Mouse (Mus musculus) embryonic facial prominence, embryonic 10.5 days (tissue): ENCODE data around the gene Tor1a. TPM values are rescaled to one million over a fixed set of nuclear protein-coding genes. Genes with fewer than 3 reads are reported as not detected.
"Not testable (repeated sequence)": the region's sequence is repeated elsewhere in the genome, so short reads cannot be mapped to it uniquely, and the experiment has no call there.

Experiments
- DNase-seq: peaks from one replicate; pipeline ENCODE4 v3.0.0-alpha.2; 2017; ENCODE audit warnings: low spot score
- H3K27ac ChIP-seq: fragments of 300-500 bp; sonication (generic); replicated peaks from 2 replicates; pipeline ENCODE4 v1.5.1; 2016; ENCODE audit warnings: mild to moderate bottlenecking
- H3K27me3 ChIP-seq: fragments of 300-500 bp; sonication (generic); replicated peaks from 2 replicates; pipeline ENCODE4 v1.6.1; 2016; ENCODE audit warnings: low read depth, mild to moderate bottlenecking; ENCODE audit not compliant: poor library complexity, severe bottlenecking
- H3K36me3 ChIP-seq: fragments of 300-500 bp; sonication (generic); replicated peaks from 2 replicates; pipeline ENCODE4 v1.6.1; 2016; ENCODE audit warnings: mild to moderate bottlenecking, moderate library complexity
- H3K4me1 ChIP-seq: fragments of 300-500 bp; sonication (generic); 2 replicates; pipeline ENCODE4 v1.6.1; 2016
- H3K4me3 ChIP-seq: fragments of 300-500 bp; sonication (generic); 2 replicates; pipeline ENCODE4 v1.5.1; 2016; ENCODE audit warnings: mild to moderate bottlenecking, moderate library complexity
- H3K9me3 ChIP-seq: fragments of 300-500 bp; sonication (generic); 2 replicates; pipeline ENCODE4 v1.6.1; 2016; ENCODE audit warnings: mild to moderate bottlenecking
- WGBS: fragments of 180-500 bp; shearing (Covaris S2); methylation state at CpG from one replicate; pipeline ENCODE4 v1.1.7; 2016; 5-methylcytosine and 5-hydroxymethylcytosine counted together
- polyA plus RNA-seq: library from polyadenylated mRNA; unstranded; fragments of >200 nt; fragmentation: Nextera tagmentation; extraction: Ambion mirVana; gene quantifications from 2 replicates; pipeline ENCODE4 v1.2.1, GENCODE M21; 2016

The Tor1a gene
- polyA plus RNA-seq, 1 experiment from 2014 or later, result 81.6 TPM

- H3K9me3 ChIP-seq, H3K36me3 ChIP-seq, H3K4me1 ChIP-seq, H3K27me3 ChIP-seq, DNase-seq, H3K27ac ChIP-seq, H3K4me3 ChIP-seq: not testable (repeated sequence)
- 58% methylated on average over 7 of the region's 7 CpGs for WGBS
Observed at GRCm38 (mm10) chr2:30942116-30942515, 25.6 kb downstream of the Tor1a start.

GRCm38 (mm10) chr2:30941586-30941985, 26.1 kb downstream of the Tor1a start:
- H3K27me3 ChIP-seq, result no peaks in the 10 kb centered on the region
- WGBS, result 87% methylated on average over 5 of the region's 5 CpGs
- H3K4me3 ChIP-seq, result no peak overlapping the region
- no peaks in the 10 kb centered on the region for H3K36me3 ChIP-seq
- no peak overlapping the region for H3K27ac ChIP-seq
- H3K9me3 ChIP-seq, result no peaks in the 10 kb centered on the region
- H3K4me1 ChIP-seq, result 0 out of 2 replicates have a peak, but pooled peaks cover 4% of the 10 kb centered on the region
- no peak for DNase-seq

- 53% methylated on average over 4 of the region's 4 CpGs for WGBS
- Histone ChIP-seq H3K27me3 (no peaks in the 10 kb centered on the region), H3K27ac (no peak overlapping the region), H3K9me3 (no peaks in the 10 kb centered on the region), H3K36me3 (no peaks in the 10 kb centered on the region), H3K4me3 (no peak overlapping the region), H3K4me1 (0 out of 2 replicates have a peak, but pooled peaks cover 4% of the 10 kb centered on the region)
- DNase-seq, result no peak
Observed at GRCm38 (mm10) chr2:30938574-30938991, 29.1 kb downstream of the Tor1a start.

GRCm38 (mm10) chr2:30937731-30938130, 30.0 kb downstream of the Tor1a start:
- Histone ChIP-seq H3K27ac (no peak overlapping the region), H3K4me3 (no peak overlapping the region), H3K36me3 (no peaks in the 10 kb centered on the region), H3K4me1 (0 out of 2 replicates have a peak, but pooled peaks cover 4% of the 10 kb centered on the region), H3K9me3 (no peaks in the 10 kb centered on the region), H3K27me3 (no peaks in the 10 kb centered on the region)
- WGBS, result 90% methylated on average over 8 of the region's 8 CpGs
- no peak for DNase-seq

GRCm38 (mm10) chr2:30936808-30937207, 30.9 kb downstream of the Tor1a start:
- DNase-seq, result no peak
- no peak overlapping the region for H3K4me3 ChIP-seq
- 0 out of 2 replicates have a peak, but pooled peaks cover 4% of the 10 kb centered on the region for H3K4me1 ChIP-seq
- no peaks in the 10 kb centered on the region for H3K9me3 ChIP-seq
- no peaks in the 10 kb centered on the region for H3K27me3 ChIP-seq
- WGBS, result 82% methylated on average over 3 of the region's 3 CpGs
- no peaks in the 10 kb centered on the region for H3K36me3 ChIP-seq
- no peak overlapping the region for H3K27ac ChIP-seq

- DNase-seq, result peak; percentile 79
- Histone ChIP-seq H3K27ac (no peak overlapping the region), H3K9me3 (no peaks in the 10 kb centered on the region), H3K4me3 (no peak overlapping the region), H3K4me1 (peaks cover 15% of the 10 kb centered on the region), H3K36me3 (no peaks in the 10 kb centered on the region), H3K27me3 (no peaks in the 10 kb centered on the region)
- 25% methylated on average over 7 of the region's 7 CpGs for WGBS
Observed at GRCm38 (mm10) chr2:30933917-30934450, 33.7 kb downstream of the Tor1a start.

- Histone ChIP-seq H3K27ac (no peak overlapping the region), H3K4me1 (peaks cover 20% of the 10 kb centered on the region), H3K9me3 (no peaks in the 10 kb centered on the region), H3K4me3 (no peak overlapping the region), H3K27me3 (no peaks in the 10 kb centered on the region), H3K36me3 (no peaks in the 10 kb centered on the region)
- 82% methylated on average over 6 of the region's 6 CpGs for WGBS
- DNase-seq, result no peak
Observed at GRCm38 (mm10) chr2:30933032-30933431, 34.7 kb downstream of the Tor1a start.

GRCm38 (mm10) chr2:30931922-30932321, 35.8 kb downstream of the Tor1a start:
- Histone ChIP-seq H3K4me3 (no peak overlapping the region), H3K9me3 (no peaks in the 10 kb centered on the region), H3K27ac (no peak overlapping the region), H3K36me3 (no peaks in the 10 kb centered on the region), H3K4me1 (peaks cover 31% of the 10 kb centered on the region), H3K27me3 (no peaks in the 10 kb centered on the region)
- DNase-seq, result no peak
- WGBS, result 88% methylated on average over 3 of the region's 3 CpGs

GRCm38 (mm10) chr2:30930846-30931245, 36.9 kb downstream of the Tor1a start:
- not testable (repeated sequence) for H3K9me3 ChIP-seq, H3K27me3 ChIP-seq, H3K27ac ChIP-seq, H3K4me3 ChIP-seq, DNase-seq, H3K36me3 ChIP-seq
- 83% methylated on average over 2 of the region's 2 CpGs for WGBS
- peaks cover 37% of the 10 kb centered on the region for H3K4me1 ChIP-seq

GRCm38 (mm10) chr2:30929483-30930045, 38.2 kb downstream of the Tor1a start, which contains the start of gene Ptges:
TSS of gene Ptges (minus strand) at chr2:30929863.
- WGBS, result 3% methylated on average over 23 of the region's 23 CpGs
- DNase-seq, result peak; percentile 78

GRCm38 (mm10) chr2:30928893-30929482, 38.7 kb downstream of the Tor1a start:
- Histone ChIP-seq H3K4me3 (peak overlapping the region; percentile 44), H3K27ac (peak overlapping the region; percentile 67; the same call in 1 of the 2 replicates), H3K4me1 (peaks cover 37% of the 10 kb centered on the region), H3K36me3 (no peaks in the 10 kb centered on the region), H3K9me3 (no peaks in the 10 kb centered on the region), H3K27me3 (no peaks in the 10 kb centered on the region)
- 29% methylated on average over 12 of the region's 12 CpGs for WGBS
- DNase-seq, result no peak

More at GRCm38 (mm10) chr2:30929483-30930045, 38.2 kb downstream of the Tor1a start, which contains the start of gene Ptges:
- Histone ChIP-seq H3K4me1 (peaks cover 37% of the 10 kb centered on the region), H3K9me3 (no peaks in the 10 kb centered on the region), H3K27me3 (no peaks in the 10 kb centered on the region), H3K36me3 (no peaks in the 10 kb centered on the region), H3K4me3 (peak within 1 kb of the TSS; percentile 44), H3K27ac (peak within 1 kb of the TSS; percentile 67)

- Histone ChIP-seq H3K27ac (peak overlapping the region; percentile 66; the same call in 1 of the 2 replicates), H3K9me3 (no peaks in the 10 kb centered on the region), H3K4me1 (peaks cover 37% of the 10 kb centered on the region), H3K4me3 (no peak overlapping the region), H3K36me3 (no peaks in the 10 kb centered on the region), H3K27me3 (no peaks in the 10 kb centered on the region)
- DNase-seq, result peak; percentile 84
- 24% methylated on average over 14 of the region's 14 CpGs for WGBS
Observed at GRCm38 (mm10) chr2:30927844-30928628, 39.7 kb downstream of the Tor1a start.
